Mouse (Mus musculus): ENCODE measurements around the gene Hilpda. TPM values are rescaled to one million over a fixed set of nuclear protein-coding genes. Genes with fewer than 3 reads are reported as not detected.

Gene Hilpda
- polyA plus RNA-seq, 1 experiment from 2014 or later: 46.2 TPM

DNA sequence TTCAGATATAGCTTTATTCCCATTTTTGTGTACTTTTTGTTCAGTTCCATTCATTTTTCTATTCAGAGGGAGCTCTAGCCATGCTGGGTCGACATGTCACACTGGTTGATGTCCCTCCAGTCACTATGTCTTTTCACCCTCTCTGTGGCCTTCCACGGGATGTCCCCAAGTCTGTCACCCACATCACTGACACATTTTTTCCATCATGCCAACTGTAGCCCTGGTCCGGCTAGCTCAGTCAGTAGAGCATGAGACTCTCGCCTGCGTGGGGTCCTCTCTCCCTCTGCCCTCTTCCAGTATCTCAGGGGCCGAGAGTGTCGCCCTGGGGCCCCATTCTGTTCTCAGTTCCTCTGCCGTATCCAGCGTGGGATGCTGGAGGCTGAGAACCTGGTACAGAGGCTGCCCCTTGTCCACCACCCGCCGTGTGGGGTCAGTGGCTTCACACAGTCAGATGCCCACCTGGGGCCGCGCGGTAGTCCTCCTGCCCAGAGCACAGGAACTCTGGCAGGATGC, 41.5 kb downstream of the Hilpda start:
- Histone ChIP-seq H3K27ac (no peak overlapping the region), H3K27me3 (no peaks in the 10 kb centered on the region), H3K9ac (no peak overlapping the region), H3K36me3 (no peaks in the 10 kb centered on the region), H3K4me1 (no peaks in the 10 kb centered on the region), H3K4me3 (no peak overlapping the region), H3K9me3 (no peaks in the 10 kb centered on the region), H3K4me2 (no peak overlapping the region)
- WGBS: 62% methylated on average over 14 of the region's 14 CpGs
- no peak for ATAC-seq (ENCODE audit: borderline replicate concordance, extremely low read depth, low FRiP score, low TSS enrichment)

DNA sequence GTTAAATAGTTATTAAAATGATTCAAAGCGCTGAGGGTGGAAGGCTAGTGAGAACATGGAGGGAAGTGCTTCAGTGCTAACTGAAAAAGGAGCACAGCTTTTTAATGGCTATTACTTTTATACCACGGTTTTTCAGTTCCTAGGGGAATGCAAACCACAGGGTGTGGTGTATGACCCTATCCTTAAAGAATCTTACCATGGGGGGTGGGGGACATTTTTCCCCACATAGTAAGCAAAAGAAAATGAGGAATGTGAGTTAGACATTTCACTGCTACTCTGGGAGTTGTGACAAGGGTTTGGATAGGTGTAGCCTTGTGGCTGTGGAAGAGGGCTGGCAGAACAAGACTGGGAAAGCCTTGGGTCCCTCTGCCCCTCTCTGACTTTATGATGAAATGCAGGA, 45.0 kb downstream of the Hilpda start:
- no peak overlapping the region for H3K4me3 ChIP-seq
- H3K27ac ChIP-seq: no peak overlapping the region
- no peak overlapping the region for H3K4me2 ChIP-seq
- WGBS: 64% methylated on average over 2 of the region's 2 CpGs
- no peak overlapping the region for H3K9ac ChIP-seq
- H3K36me3 ChIP-seq: no peaks in the 10 kb centered on the region
- H3K4me1 ChIP-seq: no peaks in the 10 kb centered on the region
- H3K9me3 ChIP-seq: no peaks in the 10 kb centered on the region
- ATAC-seq (ENCODE audit: borderline replicate concordance, extremely low read depth, low FRiP score, low TSS enrichment): no peak
- no peaks in the 10 kb centered on the region for H3K27me3 ChIP-seq

DNA sequence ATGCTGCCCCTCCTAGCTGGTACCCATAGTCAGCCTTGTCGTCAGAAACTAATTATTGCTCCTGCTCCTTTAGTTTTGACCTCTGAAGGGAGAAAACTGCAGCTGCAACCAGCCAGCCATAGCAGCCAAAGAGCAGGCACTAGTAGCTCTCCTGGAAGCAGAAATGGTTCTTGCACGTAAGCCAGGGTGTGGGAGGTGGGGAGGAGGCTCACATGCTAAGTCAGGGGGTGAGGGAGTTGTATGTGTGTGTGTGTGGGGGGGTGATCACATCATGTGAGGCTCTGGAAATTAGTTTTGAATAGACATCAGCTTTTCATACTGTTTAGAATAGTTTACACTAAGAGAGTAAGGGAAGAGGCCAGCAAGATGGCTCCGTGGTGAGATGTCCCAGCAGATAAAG, 45.7 kb downstream of the Hilpda start:
- Histone ChIP-seq H3K9ac (no peak overlapping the region), H3K27ac (no peak overlapping the region), H3K4me3 (no peak overlapping the region), H3K4me2 (no peak overlapping the region), H3K4me1 (no peaks in the 10 kb centered on the region), H3K9me3 (no peaks in the 10 kb centered on the region), H3K27me3 (no peaks in the 10 kb centered on the region), H3K36me3 (no peaks in the 10 kb centered on the region)
- WGBS: 66% methylated on average over 3 of the region's 3 CpGs
- ATAC-seq (ENCODE audit: borderline replicate concordance, extremely low read depth, low FRiP score, low TSS enrichment): no peak

DNA sequence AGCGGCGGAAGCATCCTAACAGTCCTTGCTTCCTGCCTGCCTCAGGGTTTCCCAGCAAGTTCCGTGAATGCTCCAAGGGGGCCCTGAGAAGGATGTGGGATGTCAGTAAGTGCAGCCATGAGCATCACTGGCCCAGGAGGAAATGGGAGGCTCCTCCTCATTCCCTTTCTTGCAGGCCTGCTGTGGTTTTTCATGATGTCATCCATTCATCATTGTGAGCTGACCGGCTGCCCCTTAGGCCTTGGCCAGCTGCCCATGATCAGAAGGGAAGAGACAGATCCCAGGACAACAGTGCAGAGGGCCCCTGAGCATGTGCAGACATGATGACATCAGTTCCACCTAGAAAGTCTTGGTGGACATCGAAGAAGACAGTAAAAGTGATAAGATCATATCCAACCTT, 46.6 kb downstream of the Hilpda start, which contains the start of gene Fam71f1:
Gene Fam71f1 (plus strand): TSS at position 262 of the 400 bp plus-strand sequence.
- no peak for ATAC-seq (ENCODE audit: borderline replicate concordance, extremely low read depth, low FRiP score, low TSS enrichment)
- Histone ChIP-seq H3K4me1 (no peaks in the 10 kb centered on the region), H3K9me3 (no peaks in the 10 kb centered on the region), H3K27me3 (no peaks in the 10 kb centered on the region), H3K4me2 (no peak within 1 kb of the TSS), H3K36me3 (no peaks in the 10 kb centered on the region), H3K4me3 (no peak within 1 kb of the TSS), H3K27ac (no peak within 1 kb of the TSS), H3K9ac (no peak within 1 kb of the TSS)
- WGBS: 63% methylated on average over 5 of the region's 5 CpGs

DNA sequence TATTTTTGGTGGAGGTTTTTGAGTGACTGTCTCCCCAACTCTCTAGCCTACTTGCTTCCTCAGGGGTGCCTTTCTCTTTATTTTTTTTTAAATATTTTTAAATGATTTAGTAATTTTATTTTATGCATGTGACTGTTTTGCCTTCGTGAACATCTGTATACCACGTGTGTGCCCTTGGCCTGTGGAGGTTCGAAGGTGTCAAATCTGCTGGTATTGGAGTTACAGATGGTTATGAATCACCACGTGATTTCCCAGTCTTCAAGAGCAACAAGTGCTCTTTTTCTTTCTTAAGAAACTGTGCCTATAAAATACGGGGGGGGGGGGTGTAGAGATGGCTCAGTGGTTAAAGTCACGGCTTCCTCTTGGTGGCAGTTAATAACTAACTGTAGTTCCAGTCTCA, 49.3 kb downstream of the Hilpda start:
- no peaks in the 10 kb centered on the region for H3K36me3 ChIP-seq
- no peak overlapping the region for H3K9ac ChIP-seq
- no peaks in the 10 kb centered on the region for H3K9me3 ChIP-seq
- no peak overlapping the region for H3K4me2 ChIP-seq
- no peak overlapping the region for H3K27ac ChIP-seq
- H3K27me3 ChIP-seq: no peaks in the 10 kb centered on the region
- no peak for ATAC-seq (ENCODE audit: borderline replicate concordance, extremely low read depth, low FRiP score, low TSS enrichment)
- WGBS: 79% methylated on average over 6 of the region's 6 CpGs
- no peak overlapping the region for H3K4me3 ChIP-seq
- no peaks in the 10 kb centered on the region for H3K4me1 ChIP-seq

DNA sequence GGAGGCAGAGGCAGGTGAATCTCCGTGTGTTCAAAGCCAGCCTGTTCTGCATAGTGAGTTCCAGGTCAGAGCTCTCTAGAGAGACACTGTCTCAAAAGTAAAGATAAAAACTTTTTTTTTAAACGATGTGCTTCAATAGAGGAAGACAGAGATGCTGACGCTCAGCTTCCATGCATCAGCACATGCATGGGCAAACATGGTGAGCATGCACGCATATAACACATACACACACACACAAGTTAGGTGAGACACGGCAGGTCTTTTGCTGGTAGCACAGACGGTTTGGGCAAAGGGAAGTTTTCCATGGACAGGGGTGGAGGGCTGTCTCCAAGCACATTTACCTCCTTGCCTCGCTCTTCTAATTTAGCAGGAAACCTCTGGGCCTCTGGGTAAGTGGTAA, 49.9 kb downstream of the Hilpda start:
- no peak for ATAC-seq (ENCODE audit: borderline replicate concordance, extremely low read depth, low FRiP score, low TSS enrichment)
- H3K27ac ChIP-seq: no peak overlapping the region
- H3K9me3 ChIP-seq: no peaks in the 10 kb centered on the region
- no peak overlapping the region for H3K9ac ChIP-seq
- 89% methylated on average over 7 of the region's 7 CpGs for WGBS
- H3K4me2 ChIP-seq: no peak overlapping the region
- H3K4me3 ChIP-seq: no peak overlapping the region
- no peaks in the 10 kb centered on the region for H3K27me3 ChIP-seq
- no peaks in the 10 kb centered on the region for H3K36me3 ChIP-seq
- no peaks in the 10 kb centered on the region for H3K4me1 ChIP-seq

DNA sequence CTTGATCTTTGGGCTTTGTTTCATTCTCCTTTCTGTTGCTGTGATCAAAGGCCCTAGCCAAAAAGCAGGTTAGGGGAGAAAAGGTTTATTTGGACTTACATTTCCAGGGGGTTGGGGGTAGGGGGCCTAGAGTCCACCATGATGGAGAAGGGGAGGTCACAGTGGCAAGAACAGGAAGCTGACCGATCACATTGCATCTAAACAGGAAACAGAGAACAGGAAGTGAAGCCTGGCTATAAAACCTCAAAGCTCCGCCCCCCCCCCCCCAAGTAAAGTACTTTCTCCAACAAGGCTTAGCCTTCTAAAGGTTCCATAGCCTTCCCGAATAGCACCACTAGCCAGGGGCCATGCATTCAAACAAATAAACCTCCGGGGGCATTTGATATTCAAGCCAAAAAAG, 50.4 kb downstream of the Hilpda start:
- ATAC-seq (ENCODE audit: borderline replicate concordance, extremely low read depth, low FRiP score, low TSS enrichment): no peak
- no peak overlapping the region for H3K27ac ChIP-seq
- H3K9me3 ChIP-seq: no peaks in the 10 kb centered on the region
- no peaks in the 10 kb centered on the region for H3K4me1 ChIP-seq
- H3K9ac ChIP-seq: no peak overlapping the region
- no peaks in the 10 kb centered on the region for H3K27me3 ChIP-seq
- no peaks in the 10 kb centered on the region for H3K36me3 ChIP-seq
- no peak overlapping the region for H3K4me3 ChIP-seq
- H3K4me2 ChIP-seq: no peak overlapping the region
- 75% methylated on average over 4 of the region's 4 CpGs for WGBS

Other genes with a start within 250 kb of the Hilpda start
- not detected in 2 replicates for gene Lep, start 212.3 kb upstream of the Hilpda start, polyA plus RNA-seq (2015; fragmentation: Nextera tagmentation; extraction: Ambion mirVana)
- gene Rbm28, start 107.5 kb upstream of the Hilpda start, polyA plus RNA-seq (2015; fragmentation: Nextera tagmentation; extraction: Ambion mirVana): 32.8 and 35.0 TPM in 2 replicates
- gene Prrt4, start 92.9 kb upstream of the Hilpda start, polyA plus RNA-seq (2015; fragmentation: Nextera tagmentation; extraction: Ambion mirVana): 0.78 and 0.87 TPM in 2 replicates
- 48.0 and 51.8 TPM in 2 replicates for gene Impdh1, start 56.1 kb upstream of the Hilpda start, polyA plus RNA-seq (2015; fragmentation: Nextera tagmentation; extraction: Ambion mirVana)
- gene Fam71f2, start 7.1 kb downstream of the Hilpda start, polyA plus RNA-seq (2015; fragmentation: Nextera tagmentation; extraction: Ambion mirVana): 0.51 and 0.68 TPM in 2 replicates
- 0.11 TPM in 1 of 2 replicates, not detected in the other for gene Fam71f1, start 46.7 kb downstream of the Hilpda start, polyA plus RNA-seq (2015; fragmentation: Nextera tagmentation; extraction: Ambion mirVana)
- gene Calu, start 75.6 kb downstream of the Hilpda start, polyA plus RNA-seq (2015; fragmentation: Nextera tagmentation; extraction: Ambion mirVana): 427 and 444 TPM in 2 replicates
- 0.44 and 0.77 TPM in 2 replicates for gene Opn1sw, start 116.0 kb downstream of the Hilpda start, polyA plus RNA-seq (2015; fragmentation: Nextera tagmentation; extraction: Ambion mirVana)
- 7.8 and 9.1 TPM in 2 replicates for gene Ccdc136, start 123.8 kb downstream of the Hilpda start, polyA plus RNA-seq (2015; fragmentation: Nextera tagmentation; extraction: Ambion mirVana)
- gene Flnc, start 160.8 kb downstream of the Hilpda start, polyA plus RNA-seq (2015; fragmentation: Nextera tagmentation; extraction: Ambion mirVana): 5.8 and 6.7 TPM in 2 replicates
- gene Atp6v1f, start 195.2 kb downstream of the Hilpda start, polyA plus RNA-seq (2015; fragmentation: Nextera tagmentation; extraction: Ambion mirVana): 201 and 209 TPM in 2 replicates
- not detected in 2 replicates for gene Atp6v1fnb, start 198.9 kb downstream of the Hilpda start, polyA plus RNA-seq (2015; fragmentation: Nextera tagmentation; extraction: Ambion mirVana)
- gene Kcp, start 235.5 kb downstream of the Hilpda start, polyA plus RNA-seq (2015; fragmentation: Nextera tagmentation; extraction: Ambion mirVana): 14.0 and 14.1 TPM in 2 replicates